ENCODE assay signal across 8 mouse cellular contexts in genomic region chr9:64045117-64045890, GRCm38 (mm10). TPM values are rescaled to one million over a fixed set of nuclear protein-coding genes. Genes with fewer than 3 reads are reported as not detected.
DNase-seq lines count a peak whose midpoint lies in the region; ATAC-seq lines count a peak whose summit lies in the region.

No protein-coding gene starts in this region.

- H3K4me3 ChIP-seq in midbrain, embryonic 10.5 days, result no peak overlapping the region; the same call in 1 of the 2 replicates
- H3K4me3 ChIP-seq in midbrain, embryonic 15.5 days, result no peak overlapping the region
- H3K4me3 ChIP-seq in embryonic facial prominence, embryonic 15.5 days (replicated peaks), result no peak overlapping the region
- H3K4me3 ChIP-seq in hindbrain, embryonic 12.5 days, result no peak overlapping the region
- peak overlapping the region; percentile 32 for H3K4me3 ChIP-seq in liver, embryonic 11.5 days (ENCODE audit: low read depth, low read length)

- 35% methylated on average over 14 of the region's 14 CpGs for WGBS in midbrain, embryonic 10.5 days
- 27% methylated on average over 14 of the region's 14 CpGs for WGBS in midbrain, embryonic 15.5 days
- 26% methylated on average over 14 of the region's 14 CpGs for WGBS in embryonic facial prominence, embryonic 15.5 days
- 27% methylated on average over 14 of the region's 14 CpGs for WGBS in hindbrain, embryonic 12.5 days
- 7% methylated on average over 14 of the region's 14 CpGs for WGBS in liver, embryonic 11.5 days

- peak; percentile 50 for DNase-seq in midbrain, embryonic 10.5 days (ENCODE audit: low spot score)
- DNase-seq in liver, embryonic 11.5 days (ENCODE audit: low spot score), result peak; percentile 82
- DNase-seq in ovary, postnatal 14 days (ENCODE audit: low spot score), result peak; percentile 29
- DNase-seq in thymus, postnatal 14 days, result no peak
- no peak for DNase-seq in cerebellum, adult 9-10 months

- peaks cover 41% of the 10 kb centered on the region for H3K4me1 ChIP-seq in midbrain, embryonic 10.5 days
- H3K4me1 ChIP-seq in midbrain, embryonic 15.5 days, result peaks cover 12% of the 10 kb centered on the region
- peaks cover 19% of the 10 kb centered on the region for H3K4me1 ChIP-seq in embryonic facial prominence, embryonic 15.5 days
- peaks cover 18% of the 10 kb centered on the region for H3K4me1 ChIP-seq in hindbrain, embryonic 12.5 days
- peaks cover 82% of the 10 kb centered on the region for H3K4me1 ChIP-seq in liver, embryonic 11.5 days (replicated peaks; ENCODE audit: control insufficient read depth, insufficient read depth, low read length)

- H3K27ac ChIP-seq in midbrain, embryonic 10.5 days (replicated peaks), result peak overlapping the region; percentile 78
- no peak overlapping the region for H3K27ac ChIP-seq in midbrain, embryonic 15.5 days
- 0 out of 2 replicates have a peak overlapping the region, but pooled peaks have one; percentile 19 for H3K27ac ChIP-seq in embryonic facial prominence, embryonic 15.5 days (replicated peaks)
- H3K27ac ChIP-seq in hindbrain, embryonic 12.5 days, result peak overlapping the region; percentile 24; the same call in 1 of the 2 replicates
- peak overlapping the region; percentile 98 for H3K27ac ChIP-seq in liver, embryonic 11.5 days (ENCODE audit: low read depth, low read length)

- H3K9ac ChIP-seq in midbrain, embryonic 15.5 days, result no peak overlapping the region
- no peak overlapping the region for H3K9ac ChIP-seq in embryonic facial prominence, embryonic 15.5 days
- no peak overlapping the region for H3K9ac ChIP-seq in hindbrain, embryonic 12.5 days
- H3K9ac ChIP-seq in liver, embryonic 11.5 days (ENCODE audit: low read depth, low read length), result peak overlapping the region; percentile 69

- H3K4me2 ChIP-seq in midbrain, embryonic 15.5 days, result no peak overlapping the region
- H3K4me2 ChIP-seq in embryonic facial prominence, embryonic 15.5 days (replicated peaks), result no peak overlapping the region
- no peak overlapping the region; the same call in 1 of the 2 replicates for H3K4me2 ChIP-seq in hindbrain, embryonic 12.5 days (replicated peaks)
- peak overlapping the region; percentile 64 for H3K4me2 ChIP-seq in liver, embryonic 11.5 days

- ATAC-seq in midbrain, embryonic 15.5 days (replicated peaks), result no peak
- no peak for ATAC-seq in embryonic facial prominence, embryonic 15.5 days (ENCODE audit: insufficient number of reproducible peaks, low FRiP score, low TSS enrichment, low read depth)
- peak; percentile 48; the same call in 1 of the 2 replicates for ATAC-seq in hindbrain, embryonic 12.5 days (ENCODE audit: low FRiP score)
- peak; percentile 98 for ATAC-seq in liver, embryonic 11.5 days (replicated peaks; ENCODE audit: low FRiP score)

- H3K36me3 ChIP-seq in midbrain, embryonic 10.5 days, result no peaks in the 10 kb centered on the region
- H3K36me3 ChIP-seq in midbrain, embryonic 15.5 days (replicated peaks), result no peaks in the 10 kb centered on the region
- no peaks in the 10 kb centered on the region for H3K36me3 ChIP-seq in embryonic facial prominence, embryonic 15.5 days
- no peaks in the 10 kb centered on the region for H3K36me3 ChIP-seq in hindbrain, embryonic 12.5 days
- H3K36me3 ChIP-seq in liver, embryonic 11.5 days (ENCODE audit: control insufficient read depth, insufficient read depth, low read length), result no peaks in the 10 kb centered on the region

- no peaks in the 10 kb centered on the region for H3K9me3 ChIP-seq in midbrain, embryonic 10.5 days (replicated peaks)
- H3K9me3 ChIP-seq in midbrain, embryonic 15.5 days, result no peaks in the 10 kb centered on the region
- H3K9me3 ChIP-seq in embryonic facial prominence, embryonic 15.5 days (replicated peaks), result no peaks in the 10 kb centered on the region
- H3K9me3 ChIP-seq in hindbrain, embryonic 12.5 days (replicated peaks), result no peaks in the 10 kb centered on the region
- no peaks in the 10 kb centered on the region for H3K9me3 ChIP-seq in liver, embryonic 11.5 days (ENCODE audit: control insufficient read depth, low read length)

- peaks cover 37% of the 10 kb centered on the region for H3K27me3 ChIP-seq in midbrain, embryonic 10.5 days (ENCODE audit: low read depth, poor library complexity, severe bottlenecking)
- H3K27me3 ChIP-seq in midbrain, embryonic 15.5 days (replicated peaks), result no peaks in the 10 kb centered on the region
- no peaks in the 10 kb centered on the region for H3K27me3 ChIP-seq in embryonic facial prominence, embryonic 15.5 days
- peaks cover 9% of the 10 kb centered on the region for H3K27me3 ChIP-seq in hindbrain, embryonic 12.5 days
- no peaks in the 10 kb centered on the region for H3K27me3 ChIP-seq in liver, embryonic 11.5 days (replicated peaks; ENCODE audit: control insufficient read depth, insufficient read depth, low read length)

RNA-seq across cellular contexts. Expression of gene Smad6, which starts 23.4 kb away (rescaled TPM):
- polyA plus RNA-seq in midbrain, embryonic 10.5 days (2016; fragmentation: Nextera tagmentation; extraction: Ambion mirVana), result 3.8 and 4.4 TPM in 2 replicates
- 1.5 and 1.9 TPM in 2 replicates for polyA plus RNA-seq in midbrain, embryonic 15.5 days (2015; fragmentation: Nextera tagmentation; extraction: Ambion mirVana)
- 12.8 and 15.5 TPM in 2 replicates for polyA plus RNA-seq in embryonic facial prominence, embryonic 15.5 days (2015; fragmentation: Nextera tagmentation; extraction: Ambion mirVana)
- 12.4 and 13.0 TPM in 2 replicates for polyA plus RNA-seq in hindbrain, embryonic 12.5 days (2016; fragmentation: Nextera tagmentation; extraction: Ambion mirVana)
- polyA plus RNA-seq in liver, embryonic 11.5 days (2014; fragmentation: Nextera tagmentation; extraction: Ambion mirVana), result 10.1 and 11.1 TPM in 2 replicates

Comparison
In these comparisons a context has a peak if more than half of its experiments do, and no peak if none do; other contexts are left out.
1. DNase-seq: peak in midbrain, embryonic 10.5 days (single experiment), liver, embryonic 11.5 days (single experiment) and ovary, postnatal 14 days (single experiment); none in thymus, postnatal 14 days (single experiment) and cerebellum, adult 9-10 months (single experiment).
2. ATAC-seq: peak in hindbrain, embryonic 12.5 days (single experiment) and liver, embryonic 11.5 days (single experiment); none in midbrain, embryonic 15.5 days (single experiment) and embryonic facial prominence, embryonic 15.5 days (single experiment).